Mouse (Mus musculus): Measurements from ENCODE around the gene Ear14. TPM values are rescaled to one million over a fixed set of nuclear protein-coding genes. Genes with fewer than 3 reads are reported as not detected.

The Ear14 gene
- polyA plus RNA-seq, 1 experiment from 2014 or later = not detected

Other genes starting within 250 kb of the Ear14 start
- gene Pnp2, start 247.4 kb upstream of the Ear14 start, polyA plus RNA-seq (2015; fragmentation: Nextera tagmentation; extraction: Ambion mirVana) = 0.39 and 0.65 TPM in 2 replicates
- gene Rnase10, start 195.6 kb upstream of the Ear14 start, polyA plus RNA-seq (2015; fragmentation: Nextera tagmentation; extraction: Ambion mirVana) = 0.18 and 0.29 TPM in 2 replicates
- not detected in 2 replicates for gene Rnase9, start 161.5 kb upstream of the Ear14 start, polyA plus RNA-seq (2015; fragmentation: Nextera tagmentation; extraction: Ambion mirVana)
- not detected in 2 replicates for gene Rnase11, start 153.2 kb upstream of the Ear14 start, polyA plus RNA-seq (2015; fragmentation: Nextera tagmentation; extraction: Ambion mirVana)
- not detected in 2 replicates for gene Rnase12, start 145.7 kb upstream of the Ear14 start, polyA plus RNA-seq (2015; fragmentation: Nextera tagmentation; extraction: Ambion mirVana)
- gene Olfr750, start 129.0 kb upstream of the Ear14 start, polyA plus RNA-seq (2015; fragmentation: Nextera tagmentation; extraction: Ambion mirVana) = not detected in 2 replicates
- gene Rnase4, start 112.3 kb upstream of the Ear14 start, polyA plus RNA-seq (2015; fragmentation: Nextera tagmentation; extraction: Ambion mirVana) = 27.4 and 27.6 TPM in 2 replicates
- gene Ang, start 112.2 kb upstream of the Ear14 start, polyA plus RNA-seq (2015; fragmentation: Nextera tagmentation; extraction: Ambion mirVana) = 4.6 and 5.7 TPM in 2 replicates
- gene Eddm3b, start 89.0 kb upstream of the Ear14 start, polyA plus RNA-seq (2015; fragmentation: Nextera tagmentation; extraction: Ambion mirVana) = not detected in 2 replicates
- gene Rnase6, start 79.5 kb upstream of the Ear14 start, polyA plus RNA-seq (2015; fragmentation: Nextera tagmentation; extraction: Ambion mirVana) = 0.50 and 0.56 TPM in 2 replicates
- 0.28 TPM in 1 of 2 replicates, not detected in the other for gene Rnase1, start 56.6 kb upstream of the Ear14 start, polyA plus RNA-seq (2015; fragmentation: Nextera tagmentation; extraction: Ambion mirVana)
- not detected in 2 replicates for gene Rnase2b, start 41.1 kb upstream of the Ear14 start, polyA plus RNA-seq (2015; fragmentation: Nextera tagmentation; extraction: Ambion mirVana)
- gene Ang2, start 4.2 kb upstream of the Ear14 start, polyA plus RNA-seq (2015; fragmentation: Nextera tagmentation; extraction: Ambion mirVana) = not detected in 2 replicates
- gene Rnase2a, start 52.7 kb downstream of the Ear14 start, polyA plus RNA-seq (2015; fragmentation: Nextera tagmentation; extraction: Ambion mirVana) = not detected in 2 replicates
- gene Gm7247, start 158.4 kb downstream of the Ear14 start, polyA plus RNA-seq (2015; fragmentation: Nextera tagmentation; extraction: Ambion mirVana) = not detected in 2 replicates
- gene Vmn2r88, start 207.4 kb downstream of the Ear14 start, polyA plus RNA-seq (2015; fragmentation: Nextera tagmentation; extraction: Ambion mirVana) = not detected in 2 replicates
- gene Vmn2r89, start 248.5 kb downstream of the Ear14 start, polyA plus RNA-seq (2015; fragmentation: Nextera tagmentation; extraction: Ambion mirVana) = not detected in 2 replicates

Data from embryonic facial prominence, embryonic 13.5 days (tissue).